Mouse (Mus musculus) c-Kit-positive CD71-positive TER-119-positive erythroid progenitor cells, embryonic 14.5 days (primary cell): ENCODE results near the gene Lif.

Experiments used
- DNase-seq: peaks from one replicate; pipeline ENCODE4 v3.0.0-alpha.2; 2013; ENCODE audit warnings: low spot score

The Lif gene

DNA sequence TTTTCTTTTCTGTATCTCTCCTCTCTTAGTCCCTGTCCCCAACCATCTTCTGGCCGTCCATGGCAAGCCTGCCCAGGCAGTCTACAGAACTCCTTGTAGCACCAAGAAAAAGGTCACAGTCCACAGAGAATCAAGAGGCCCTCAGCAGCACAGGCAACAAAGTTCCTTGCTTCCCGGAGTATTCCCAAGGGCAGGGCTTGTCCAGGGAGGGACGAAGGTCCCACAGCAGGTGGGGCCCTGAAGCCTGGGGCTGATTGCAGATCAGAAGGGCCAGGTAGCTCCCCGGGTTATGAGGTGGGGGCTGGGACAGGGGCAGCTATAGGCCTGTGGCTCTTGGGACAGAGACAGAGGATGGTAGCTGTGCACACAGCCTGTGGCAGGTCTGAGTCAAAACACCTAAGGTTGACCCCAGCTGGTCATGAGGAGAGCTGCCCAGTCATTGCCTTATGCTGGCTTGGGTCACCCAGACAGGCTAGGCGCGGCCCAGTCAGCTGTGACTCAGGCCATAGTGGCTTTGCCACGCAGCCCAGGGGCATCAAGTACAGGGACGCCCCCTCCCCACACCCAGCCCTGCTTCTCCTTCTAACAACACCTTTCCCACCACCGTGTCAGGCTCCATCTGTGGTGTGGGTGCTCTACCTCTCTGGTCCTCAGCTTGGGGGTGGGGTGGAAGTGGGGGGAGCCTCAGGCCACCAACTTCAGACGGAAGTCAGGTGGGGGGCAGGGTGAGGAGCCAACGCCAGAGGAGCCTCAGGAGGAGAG is at the start of gene Lif:
Gene Lif (plus strand): TSS at position 712 of the 762 bp plus-strand sequence.
- DNase-seq, result no peak

GRCm38 (mm10) chr11:4207655-4208054 is 49.7 kb upstream of the Lif start:
- DNase-seq, result no peak

GRCm38 (mm10) chr11:4209556-4209955 is 47.8 kb upstream of the Lif start:
- DNase-seq, result no peak

GRCm38 (mm10) chr11:4210786-4211185 is 46.6 kb upstream of the Lif start:
- no peak for DNase-seq

- no peak for DNase-seq
Measured at GRCm38 (mm10) chr11:4213107-4213506, 44.2 kb upstream of the Lif start.

GRCm38 (mm10) chr11:4214572-4214971 is 42.8 kb upstream of the Lif start:
- no peak for DNase-seq

GRCm38 (mm10) chr11:4215061-4215460 is 42.3 kb upstream of the Lif start:
- no peak for DNase-seq

GRCm38 (mm10) chr11:4216248-4217000 is 40.9 kb upstream of the Lif start:
- DNase-seq, result no peak

GRCm38 (mm10) chr11:4217914-4218629 is 39.3 kb upstream of the Lif start, which contains the start of gene Castor1:
Gene Castor1 (plus strand): TSS chr11:4218225.
- peak; percentile 92 for DNase-seq

- no peak for DNase-seq
Measured at GRCm38 (mm10) chr11:4218637-4219036, 38.7 kb upstream of the Lif start.

DNA sequence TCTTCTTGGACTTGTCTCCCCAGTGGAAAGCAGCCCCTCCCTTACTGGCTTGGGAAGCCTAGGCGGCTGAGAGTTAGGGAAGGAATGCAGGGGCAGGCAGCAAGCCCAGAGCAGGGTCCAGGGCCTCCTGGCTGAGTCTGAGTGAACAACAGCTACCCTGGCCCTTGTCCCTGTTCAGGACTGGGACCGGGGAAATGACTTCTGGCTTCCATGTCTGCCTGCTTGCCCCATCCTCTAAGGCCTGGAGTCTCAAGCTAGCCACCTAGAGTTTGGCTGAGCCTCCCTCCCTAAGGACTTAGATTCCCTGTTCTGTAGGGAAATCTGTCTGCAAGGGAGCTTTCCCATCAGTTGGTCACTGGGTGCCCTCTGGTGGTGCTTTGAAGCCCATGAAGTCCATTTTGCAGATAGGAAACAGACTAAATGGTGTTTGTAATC is 38.0 kb upstream of the Lif start:
- peak; percentile 49 for DNase-seq

DNA sequence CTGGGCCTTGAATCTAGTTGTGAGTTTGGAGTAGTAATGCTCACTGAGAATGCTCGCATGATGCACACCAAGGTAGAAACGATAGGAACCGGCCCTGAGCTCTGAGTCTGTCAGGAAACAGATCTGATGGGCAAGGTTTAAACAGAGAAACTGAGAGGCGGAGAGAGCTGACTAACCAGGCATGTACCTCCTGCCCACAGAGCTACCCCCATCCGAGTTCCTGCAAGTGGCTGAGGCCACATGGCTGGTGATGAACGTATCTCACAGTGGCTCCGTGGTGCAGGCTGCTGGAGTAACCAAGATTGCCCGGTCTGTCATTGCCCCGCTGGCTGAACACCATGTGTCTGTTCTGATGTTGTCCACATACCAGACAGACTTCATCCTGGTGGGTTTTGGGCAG is 37.4 kb upstream of the Lif start:
- no peak for DNase-seq

DNA sequence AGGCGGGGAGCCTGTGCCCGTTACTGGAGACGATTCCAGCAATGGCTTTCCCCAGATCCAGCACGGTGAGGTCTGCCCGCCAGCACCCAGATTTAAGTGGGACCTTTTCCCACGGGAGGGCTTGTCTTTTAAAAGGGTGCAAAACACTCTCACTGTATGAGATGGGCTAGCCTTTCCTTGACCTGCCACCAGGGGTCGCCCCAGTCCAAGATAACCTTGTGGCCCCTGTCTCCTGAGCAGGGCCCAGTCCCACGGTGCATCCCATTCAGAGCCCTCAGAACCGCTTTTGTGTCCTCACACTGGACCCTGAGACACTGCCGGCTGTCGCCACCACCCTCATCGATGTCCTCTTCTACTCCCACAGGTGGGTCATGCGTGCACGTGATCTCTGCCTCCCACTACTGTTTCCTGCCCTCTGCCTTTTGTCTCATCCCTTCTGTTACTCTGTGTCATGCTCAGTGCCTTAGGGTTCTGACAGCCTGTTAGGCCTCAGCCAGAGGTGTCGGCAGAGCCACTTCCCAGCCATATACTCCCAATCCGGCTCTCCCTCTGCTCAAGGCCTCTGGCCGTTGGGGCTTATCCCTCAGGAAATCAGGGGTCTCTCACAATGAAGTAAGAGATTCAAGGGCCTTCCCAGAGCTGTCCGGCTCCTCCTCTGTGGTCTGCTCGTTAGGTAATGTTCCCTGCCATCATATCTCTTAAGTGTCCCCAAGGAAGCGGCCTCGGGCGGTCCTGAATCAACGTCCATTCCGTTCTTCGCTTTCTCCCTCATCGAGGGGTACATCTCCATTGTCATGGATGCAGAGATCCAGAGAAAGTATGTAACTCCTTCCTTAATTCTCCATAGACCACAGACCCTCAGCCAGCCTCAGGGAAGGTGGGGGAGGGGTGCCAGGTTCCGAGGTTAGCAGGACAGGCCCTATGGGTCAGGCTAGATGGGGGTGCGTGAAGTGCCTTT is 36.6 kb upstream of the Lif start:
- DNase-seq, result peak; percentile 84

DNA sequence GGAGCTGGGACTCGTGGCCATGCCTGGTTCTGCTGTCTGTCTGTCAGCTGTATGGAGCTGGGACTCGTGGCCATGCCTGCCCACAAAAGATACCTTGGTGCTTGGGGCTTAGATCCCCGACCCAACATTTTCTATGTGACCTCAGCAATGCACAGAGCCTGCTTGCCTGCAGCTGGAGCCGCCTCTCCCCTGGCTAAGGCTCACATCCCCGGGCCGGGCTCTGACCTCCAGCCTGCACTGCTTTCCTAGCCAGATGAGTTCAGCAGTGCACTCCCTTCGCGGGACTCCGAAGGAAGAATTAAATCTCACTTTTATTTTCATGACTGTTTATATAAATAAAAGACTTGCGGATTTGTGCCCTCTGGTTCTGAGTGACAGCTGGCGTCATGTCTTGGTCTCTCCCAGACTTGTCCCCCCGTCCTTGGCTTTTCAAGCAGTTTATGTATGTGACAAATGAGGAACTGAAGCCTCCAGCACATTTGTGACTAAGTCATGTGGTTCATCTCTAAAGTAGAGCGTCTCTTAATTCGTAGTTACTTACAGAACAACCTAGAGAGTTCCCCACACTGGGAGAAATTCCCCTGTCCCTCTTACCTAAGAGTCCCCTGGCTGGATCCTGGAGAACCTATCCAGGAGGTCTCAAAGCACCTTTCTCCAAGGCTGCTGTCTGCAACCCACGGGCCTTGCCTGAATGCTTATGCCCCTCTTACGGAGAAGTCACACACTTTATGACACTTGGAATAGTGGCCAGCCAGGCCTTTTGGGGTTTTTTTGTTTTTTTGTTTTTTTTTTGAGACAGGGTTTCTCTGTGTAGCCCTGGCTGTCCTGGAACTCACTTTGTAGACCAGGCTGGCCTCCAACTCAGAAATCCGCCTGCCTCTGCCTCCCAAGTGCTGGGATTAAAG is 35.1 kb upstream of the Lif start:
- DNase-seq, result no peak

DNA sequence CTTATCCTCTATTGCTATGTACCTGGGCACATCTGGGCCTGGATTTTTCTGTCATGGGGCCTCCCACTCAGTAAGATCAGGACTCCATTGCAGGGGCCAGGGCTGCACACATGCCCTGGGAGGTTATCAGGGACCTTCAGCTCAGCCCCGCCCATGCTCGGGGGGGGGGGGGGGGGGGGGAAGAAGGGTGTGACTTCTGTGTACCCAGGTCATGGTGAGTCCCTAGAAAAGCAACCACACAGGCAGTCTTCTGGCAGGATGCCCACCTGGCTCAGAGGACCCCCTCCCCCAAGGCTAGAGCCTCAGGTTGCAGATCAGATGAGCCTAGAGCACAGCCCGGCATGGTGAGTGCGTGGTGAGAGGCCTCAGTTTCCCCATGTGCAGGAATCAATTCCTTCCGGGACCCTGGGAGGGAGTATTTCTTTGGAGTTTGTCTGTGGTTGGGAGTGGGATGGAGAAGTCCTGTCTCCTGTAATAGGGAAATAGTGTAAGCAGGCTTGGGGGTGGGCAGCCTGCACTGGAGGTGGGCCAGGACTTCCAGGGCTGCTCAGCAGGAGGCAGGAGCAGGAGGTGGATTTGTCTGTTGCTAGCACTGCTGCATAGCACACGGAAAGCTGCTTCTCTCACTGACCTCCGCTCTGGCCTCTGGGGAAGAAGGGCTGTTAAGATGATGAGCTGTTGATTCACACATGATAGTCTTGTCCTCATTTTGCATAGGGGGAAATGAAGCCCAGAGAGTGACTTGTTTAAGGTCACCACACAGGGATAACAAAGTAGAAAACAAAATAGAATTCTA is 33.8 kb upstream of the Lif start:
- DNase-seq, result peak; percentile 93

GRCm38 (mm10) chr11:4224223-4224622 is 33.1 kb upstream of the Lif start:
- DNase-seq, result no peak

GRCm38 (mm10) chr11:4226569-4227325 is 30.6 kb upstream of the Lif start:
- DNase-seq, result peak; percentile 42

GRCm38 (mm10) chr11:4228463-4228862 is 28.9 kb upstream of the Lif start:
- DNase-seq, result no peak

DNA sequence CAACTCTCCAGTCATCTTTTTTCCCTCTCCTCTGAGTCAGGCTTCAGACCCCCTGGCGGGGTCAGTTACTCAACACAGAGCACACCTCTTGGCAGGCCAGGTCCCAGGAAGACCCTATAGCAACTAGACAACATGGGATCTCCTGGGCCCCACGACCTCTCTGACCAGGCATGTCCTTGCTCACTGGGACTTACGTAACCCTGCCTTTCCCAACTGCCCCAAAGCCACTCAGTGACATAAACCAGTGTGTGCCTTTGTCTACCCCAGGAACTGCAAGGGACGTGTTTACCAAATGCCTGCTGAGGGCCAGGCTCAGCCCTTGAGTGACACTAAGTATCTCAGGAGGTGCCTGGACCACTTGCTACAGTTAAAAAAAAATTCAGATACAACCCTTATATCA is 27.5 kb upstream of the Lif start:
- DNase-seq, result no peak
